Mouse (Mus musculus) heart, embryonic 13.5 days (tissue): Measurements from ENCODE around the gene Sept12. TPM values are rescaled to one million over a fixed set of nuclear protein-coding genes. Genes with fewer than 3 reads are reported as not detected.

ENCODE experiments used
- polyA plus RNA-seq: library from polyadenylated mRNA; unstranded; fragments of >200 nt; fragmentation: Nextera tagmentation; extraction: Ambion mirVana; gene quantifications from 2 replicates; pipeline ENCODE4 v1.2.1, GENCODE M21; 2015

Gene Sept12
- polyA plus RNA-seq, 1 experiment from 2014 or later = not detected

Other genes with a start within 250 kb of the Sept12 start
- gene Cdip1, start 207.6 kb downstream of the Sept12 start, polyA plus RNA-seq = 120 and 128 TPM in 2 replicates
- gene 4930562C15Rik, start 162.4 kb downstream of the Sept12 start, polyA plus RNA-seq = 0.15 and 0.32 TPM in 2 replicates
- 24.4 and 26.6 TPM in 2 replicates for gene Ubald1, start 117.5 kb downstream of the Sept12 start, polyA plus RNA-seq
- gene Mgrn1, start 111.6 kb downstream of the Sept12 start, polyA plus RNA-seq = 107 TPM in 2 replicates
- gene Nudt16l1, start 59.1 kb downstream of the Sept12 start, polyA plus RNA-seq = 105 and 113 TPM in 2 replicates
- gene Anks3, start 33.6 kb downstream of the Sept12 start, polyA plus RNA-seq = 31.8 and 32.3 TPM in 2 replicates
- gene Smim22, start 9.4 kb upstream of the Sept12 start, polyA plus RNA-seq = 3.8 and 4.4 TPM in 2 replicates
- 50.1 and 56.2 TPM in 2 replicates for gene Rogdi, start 15.7 kb upstream of the Sept12 start, polyA plus RNA-seq
- gene Glyr1, start 52.0 kb upstream of the Sept12 start, polyA plus RNA-seq = 88.7 and 93.1 TPM in 2 replicates
- 11.2 and 12.1 TPM in 2 replicates for gene Ubn1, start 52.2 kb upstream of the Sept12 start, polyA plus RNA-seq
- gene Ppl, start 134.6 kb upstream of the Sept12 start, polyA plus RNA-seq = 1.2 and 1.4 TPM in 2 replicates
- gene Sec14l5, start 149.3 kb upstream of the Sept12 start, polyA plus RNA-seq = 0.04 and 0.08 TPM in 2 replicates
- 14.4 and 16.3 TPM in 2 replicates for gene Nagpa, start 206.2 kb upstream of the Sept12 start, polyA plus RNA-seq
- 3.0 and 3.7 TPM in 2 replicates for gene AU021092, start 224.4 kb upstream of the Sept12 start, polyA plus RNA-seq
- gene Alg1, start 235.8 kb upstream of the Sept12 start, polyA plus RNA-seq = 22.2 and 25.0 TPM in 2 replicates